Mouse (Mus musculus) liver, embryonic 15.5 days (tissue): ENCODE data around the gene Foxd4. TPM values are rescaled to one million over a fixed set of nuclear protein-coding genes. Genes with fewer than 3 reads are reported as not detected.

ENCODE experiments used
- ATAC-seq: fragments of 200-750 bp; cut with Nextera tagmentation; 2 replicates; pipeline ENCODE4 v1.8.0; 2017; ENCODE audit warnings: moderate number of reproducible peaks, mild to moderate bottlenecking, moderate library complexity; ENCODE audit not compliant: insufficient read depth
- H3K27ac ChIP-seq: fragments of 300-500 bp; sonication (generic); replicated peaks from 2 replicates; pipeline ENCODE4 v1.5.1; 2015; ENCODE audit warnings: mild to moderate bottlenecking, inconsistent platforms
- H3K27me3 ChIP-seq: fragments of 300-500 bp; sonication (generic); 2 replicates; pipeline ENCODE4 v1.6.1; 2015; ENCODE audit warnings: mild to moderate bottlenecking, inconsistent platforms
- H3K36me3 ChIP-seq: fragments of 300-500 bp; sonication (generic); replicated peaks from 2 replicates; pipeline ENCODE4 v1.6.1; 2015; ENCODE audit warnings: moderate library complexity, mild to moderate bottlenecking, inconsistent platforms
- H3K4me1 ChIP-seq: fragments of 300-500 bp; sonication (generic); replicated peaks from 2 replicates; pipeline ENCODE4 v1.6.1; 2015; ENCODE audit warnings: inconsistent platforms
- H3K4me2 ChIP-seq: fragments of 300-500 bp; sonication (generic); 2 replicates; pipeline ENCODE4 v1.6.1; 2015; ENCODE audit warnings: moderate library complexity, mild to moderate bottlenecking, inconsistent platforms
- H3K4me3 ChIP-seq: fragments of 300-500 bp; sonication (generic); replicated peaks from 2 replicates; pipeline ENCODE4 v1.5.1; 2015; ENCODE audit warnings: mild to moderate bottlenecking, inconsistent platforms
- H3K9ac ChIP-seq: fragments of 300-500 bp; sonication (generic); 2 replicates; pipeline ENCODE4 v1.6.1; 2015; ENCODE audit warnings: moderate library complexity, mild to moderate bottlenecking, inconsistent platforms
- H3K9me3 ChIP-seq: fragments of 300-500 bp; sonication (generic); replicated peaks from 2 replicates; pipeline ENCODE4 v1.6.1; 2016; ENCODE audit warnings: inconsistent platforms
- WGBS: fragments of 180-500 bp; shearing (Covaris S2); methylation state at CpG from one replicate; pipeline ENCODE4 v1.1.7; 2015; ENCODE audit warnings: mixed read lengths; ENCODE audit not compliant: insufficient replicate concordance; 5-methylcytosine and 5-hydroxymethylcytosine counted together
- microRNA-seq: library from miRNA; unstranded; fragments of <30 nt; microRNA quantifications from one replicate; pipeline ENCODE4, GENCODE M21; 2016
- polyA plus RNA-seq: library from polyadenylated mRNA; unstranded; fragments of >200 nt; fragmentation: Nextera tagmentation; extraction: Ambion mirVana; gene quantifications from 2 replicates; pipeline ENCODE4 v1.2.1, GENCODE M21; 2015

The Foxd4 gene
- polyA plus RNA-seq, 1 experiment from 2014 or later: not detected

DNA sequence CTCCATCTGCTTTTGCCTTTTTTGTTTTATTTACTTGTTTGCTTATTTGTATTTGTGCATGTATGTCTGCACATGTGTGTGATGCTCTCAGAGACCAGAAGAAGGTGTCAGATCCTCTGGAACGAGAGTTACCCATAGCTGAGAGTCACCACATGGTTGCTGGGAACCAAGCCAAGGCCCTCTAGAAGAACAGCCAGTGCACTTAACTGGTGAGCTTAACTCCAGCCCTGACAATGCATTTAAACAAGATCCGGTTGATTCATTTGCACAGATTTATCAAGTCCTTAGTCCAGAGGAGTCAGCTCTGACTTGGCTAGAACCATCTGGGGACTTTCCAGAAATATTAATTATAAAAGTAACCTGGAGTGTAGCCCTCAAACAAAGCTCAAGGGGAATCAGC is 27.1 kb downstream of the Foxd4 start:
- ATAC-seq: no peak
- 35% methylated on average over 2 of the region's 2 CpGs for WGBS
- no peak overlapping the region for H3K4me3 ChIP-seq
- H3K9ac ChIP-seq: no peak overlapping the region
- H3K27me3 ChIP-seq: no peaks in the 10 kb centered on the region
- H3K4me2 ChIP-seq: no peak overlapping the region
- no peaks in the 10 kb centered on the region for H3K9me3 ChIP-seq
- H3K27ac ChIP-seq: no peak overlapping the region
- no peaks in the 10 kb centered on the region for H3K36me3 ChIP-seq
- no peaks in the 10 kb centered on the region for H3K4me1 ChIP-seq

DNA sequence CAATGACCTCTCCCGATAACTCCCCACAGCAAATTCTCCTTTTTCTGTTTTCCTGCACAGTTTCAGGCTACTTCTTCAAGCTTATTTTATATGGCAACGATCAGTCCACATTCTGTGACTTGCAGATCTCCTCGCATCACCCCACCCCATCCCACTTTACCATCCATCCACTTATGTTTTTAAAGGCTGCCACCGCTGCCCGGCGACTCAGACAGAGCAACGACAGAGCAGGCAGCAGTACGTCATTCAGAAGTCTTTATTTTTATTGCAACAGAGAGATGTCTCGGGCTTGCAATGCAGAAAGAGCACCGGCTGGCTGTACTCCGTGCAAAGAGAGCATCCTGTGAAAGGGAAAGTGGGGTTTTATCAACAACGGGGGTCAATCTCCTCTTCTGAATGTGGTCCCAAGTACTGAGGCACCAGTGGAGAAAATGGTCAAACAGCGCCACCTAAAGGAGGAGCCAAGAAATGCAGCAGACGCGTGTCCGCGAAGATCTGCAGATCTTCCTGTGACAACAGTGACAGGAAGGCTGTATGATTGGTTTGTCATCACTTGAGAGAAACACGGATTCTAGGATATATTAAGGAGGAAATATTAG is 29.9 kb downstream of the Foxd4 start:
- H3K9ac ChIP-seq: no peak overlapping the region
- no peaks in the 10 kb centered on the region for H3K36me3 ChIP-seq
- H3K9me3 ChIP-seq: no peaks in the 10 kb centered on the region
- no peaks in the 10 kb centered on the region for H3K4me1 ChIP-seq
- no peaks in the 10 kb centered on the region for H3K27me3 ChIP-seq
- 19% methylated on average over 18 of the region's 18 CpGs for whole genome bisulfite sequencing
- H3K4me2 ChIP-seq: no peak overlapping the region
- no peak for ATAC-seq
- H3K4me3 ChIP-seq: no peak overlapping the region
- H3K27ac ChIP-seq: no peak overlapping the region

GRCm38 (mm10) chr19:24865436-24865835 is 35.6 kb downstream of the Foxd4 start:
- H3K4me3 ChIP-seq: no peak overlapping the region
- H3K27ac ChIP-seq: no peak overlapping the region
- H3K4me2 ChIP-seq: no peak overlapping the region
- H3K27me3 ChIP-seq: peaks cover 33% of the 10 kb centered on the region
- no peak for ATAC-seq
- H3K36me3 ChIP-seq: no peaks in the 10 kb centered on the region
- WGBS: 65% methylated on average over 9 of the region's 9 CpGs
- no peak overlapping the region for H3K9ac ChIP-seq
- H3K4me1 ChIP-seq: no peaks in the 10 kb centered on the region
- H3K9me3 ChIP-seq: no peaks in the 10 kb centered on the region

DNA sequence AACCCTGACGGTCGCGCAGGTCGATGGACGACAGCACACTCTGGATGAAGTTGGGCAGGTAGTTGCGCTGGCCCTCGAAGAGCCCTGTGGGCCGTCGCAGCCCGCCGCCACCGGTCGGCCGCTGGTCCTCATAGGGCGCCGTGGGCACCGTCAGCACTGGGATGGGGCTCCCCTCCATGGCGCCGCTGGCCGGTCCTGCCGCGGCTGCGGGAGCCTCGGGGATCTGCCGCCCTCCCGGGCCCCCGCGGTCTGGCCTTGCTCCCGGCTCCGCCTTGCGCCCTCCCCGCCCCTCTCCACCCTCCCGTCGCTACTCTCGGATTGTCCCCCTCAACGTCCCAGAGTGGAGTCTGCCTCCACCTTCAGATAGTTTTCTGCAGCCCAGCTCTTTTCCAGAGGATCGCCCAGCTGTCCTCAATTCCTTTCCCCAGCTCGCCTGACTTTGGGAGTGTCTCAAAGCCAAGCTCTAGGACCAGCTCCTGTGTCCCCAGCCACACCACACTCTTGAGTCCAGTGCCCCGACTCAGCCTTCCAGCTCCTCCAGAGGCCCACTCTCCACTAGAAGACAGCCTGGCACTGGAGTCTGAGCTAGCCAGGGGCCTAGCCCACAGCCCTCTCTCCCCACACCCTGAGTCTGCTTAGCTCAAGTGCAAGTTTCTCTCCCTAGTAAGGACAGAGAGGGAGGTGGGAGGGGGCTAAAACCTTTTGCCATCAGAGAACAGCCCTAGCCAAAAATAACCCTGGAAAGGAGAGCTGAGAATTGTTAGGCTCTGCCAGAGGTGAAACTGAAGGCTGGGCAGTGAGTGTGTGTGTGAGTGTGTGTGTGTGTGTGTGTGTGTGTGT is 39.2 kb downstream of the Foxd4 start, which contains the start of gene Pgm5:
TSS of gene Pgm5 (minus strand) at position 244 of the 840 bp plus-strand sequence.
- Histone ChIP-seq H3K36me3 (no peaks in the 10 kb centered on the region), H3K27ac (no peak within 1 kb of the TSS), H3K4me1 (no peaks in the 10 kb centered on the region), H3K9me3 (no peaks in the 10 kb centered on the region), H3K9ac (no peak within 1 kb of the TSS), H3K4me3 (peak within 1 kb of the TSS; percentile 26), H3K4me2 (peak within 1 kb of the TSS; percentile 52), H3K27me3 (peaks cover 44% of the 10 kb centered on the region)
- 1% methylated on average over 39 of the region's 39 CpGs for WGBS
- ATAC-seq: no peak

DNA sequence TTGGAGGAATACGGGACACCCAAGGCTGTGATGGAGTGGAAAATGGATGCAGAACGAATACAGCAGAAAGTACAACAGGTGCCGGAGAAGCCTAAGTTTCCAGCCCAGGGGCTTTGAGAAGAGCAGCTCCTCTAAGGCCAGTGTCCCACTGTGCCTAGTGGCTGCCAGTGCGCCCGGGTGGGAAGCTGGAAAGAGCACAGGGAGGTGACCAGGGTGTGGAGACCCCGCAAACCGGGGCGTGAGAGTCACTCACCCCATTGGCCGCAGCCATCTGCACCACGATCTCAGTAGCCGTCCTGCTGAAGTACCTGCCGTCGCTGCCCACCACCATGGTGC is 39.8 kb downstream of the Foxd4 start:
- H3K36me3 ChIP-seq: no peaks in the 10 kb centered on the region
- ATAC-seq: no peak
- H3K9ac ChIP-seq: no peak overlapping the region
- peak overlapping the region; percentile 26 for H3K4me3 ChIP-seq
- 22% methylated on average over 13 of the region's 13 CpGs for WGBS
- H3K4me1 ChIP-seq: no peaks in the 10 kb centered on the region
- H3K4me2 ChIP-seq: peak overlapping the region; percentile 52
- H3K9me3 ChIP-seq: no peaks in the 10 kb centered on the region
- peaks cover 44% of the 10 kb centered on the region for H3K27me3 ChIP-seq
- no peak overlapping the region for H3K27ac ChIP-seq

GRCm38 (mm10) chr19:24851456-24852315 is 49.3 kb downstream of the Foxd4 start:
- Histone ChIP-seq H3K4me2 (no peak overlapping the region), H3K27ac (no peak overlapping the region), H3K27me3 (no peaks in the 10 kb centered on the region), H3K4me3 (no peak overlapping the region), H3K36me3 (no peaks in the 10 kb centered on the region), H3K4me1 (no peaks in the 10 kb centered on the region), H3K9ac (no peak overlapping the region), H3K9me3 (no peaks in the 10 kb centered on the region)
- WGBS: 76% methylated on average over 21 of the region's 21 CpGs
- ATAC-seq: no peak

Small RNAs within 50 kb of the gene (microRNA-seq; reads per million reads assigned to microRNA genes)
- gene Mir3084-1: not detected

Other genes with a start within 250 kb of the Foxd4 start
- 0.14 TPM in 2 replicates for gene Tmem252, start 227.2 kb downstream of the Foxd4 start, polyA plus RNA-seq
- gene Pgm5, start 39.3 kb downstream of the Foxd4 start, polyA plus RNA-seq: 0.03 and 0.07 TPM in 2 replicates
- 126 and 132 TPM in 2 replicates for gene Gm10053, start 25.5 kb downstream of the Foxd4 start, polyA plus RNA-seq
- 7.7 and 8.1 TPM in 2 replicates for gene Cbwd1, start 60.4 kb upstream of the Foxd4 start, polyA plus RNA-seq
- gene Dock8, start 98.3 kb upstream of the Foxd4 start, polyA plus RNA-seq: 8.5 and 8.8 TPM in 2 replicates